Mouse (Mus musculus) liver, postnatal 0 days (tissue): ENCODE measurements around the gene Gm13941.

Experiments
- CTCF ChIP-seq: sonication (generic); IDR thresholded peaks from 2 replicates; pipeline ENCODE4 v1.5.1; 2016; ENCODE audit warnings: antibody characterized with exemption, low read depth
- EP300 ChIP-seq: IDR thresholded peaks from 2 replicates; pipeline ENCODE4 v1.6.1; 2016; ENCODE audit warnings: antibody characterized with exemption, low read depth, mild to moderate bottlenecking

DNA sequence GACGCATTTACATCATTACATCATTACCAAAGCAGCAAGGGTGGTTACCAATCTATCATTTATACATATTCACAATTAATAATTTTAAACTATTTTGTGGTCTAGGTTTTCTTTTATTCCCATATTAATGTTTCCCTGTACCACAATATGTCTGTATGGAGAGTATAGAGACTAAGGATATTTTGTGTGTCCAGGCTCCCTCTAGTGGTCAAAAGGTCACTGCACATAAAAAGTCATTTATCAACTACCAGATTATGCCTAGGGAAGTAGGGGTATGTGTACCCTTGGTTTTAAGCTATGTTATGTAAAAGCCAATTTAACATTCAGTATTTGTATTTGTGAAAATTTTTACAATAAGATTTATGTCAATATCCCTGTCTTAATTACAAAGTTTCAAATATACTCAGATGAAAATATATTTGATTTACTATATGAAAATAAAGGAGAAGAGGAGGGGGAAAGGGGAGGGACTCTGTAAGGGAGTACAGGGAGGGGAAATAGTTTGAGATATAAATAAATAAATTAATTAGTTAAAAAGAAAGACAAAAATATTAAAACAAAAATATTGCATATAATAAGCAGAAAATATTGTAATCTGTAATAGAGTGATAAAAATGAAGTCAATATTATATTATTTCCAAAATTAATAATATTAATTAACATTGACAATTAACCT is 47.1 kb downstream of the Gm13941 start:
- peak; percentile 73 for TF ChIP-seq CTCF
- TF ChIP-seq EP300 = no peak
